Comparison of ENCODE assay signal across 7 mouse cellular contexts in genomic region chr6:30081339-30081738, GRCm38 (mm10). TPM values are rescaled to one million over a fixed set of nuclear protein-coding genes. Genes with fewer than 3 reads are reported as not detected.
DNase-seq lines count a peak whose midpoint lies in the region; ATAC-seq and TF ChIP-seq lines count a peak whose summit lies in the region.

No protein-coding gene starts in this region.

- dilution Hi-C loops in CH12.LX (cut with MboI; ENCODE audit: extremely low pct_ligation_motif_present, extremely low pct_unique_long_range_greater_than_20kb, low sequenced_read_pairs) = no loop called here

- TF ChIP-seq EP300 in CH12.LX (IDR thresholded peaks at IDR 0.05; ENCODE audit: low read length) = no peak

- WGBS in intestine, postnatal 0 days = 68% methylated on average over 3 of the region's 3 CpGs
- WGBS in intestine, embryonic 16.5 days = 70% methylated on average over 3 of the region's 3 CpGs

- peak; percentile 65 for TF ChIP-seq CTCF in intestine, postnatal 0 days (IDR thresholded peaks at IDR 0.05; ENCODE audit: low read depth)
- peak in 1 of 2 experiments; percentile 54; a peak in 2 of 4 replicates for TF ChIP-seq CTCF in CH12.LX (conservative IDR thresholded peaks at IDR 0.05 in 1 of 2, IDR thresholded peaks at IDR 0.05 in 1 of 2; ENCODE audit: low read depth in 2 of 2, low read length in 2 of 2)

- no peak for DNase-seq in CH12.LX (ENCODE audit: extremely low read depth)
- peak; percentile 75 for DNase-seq in brain, adult 2 months (ENCODE audit: low read depth, low spot score)
- peak; percentile 39 for DNase-seq in induced T-regulatory cell, adult 2 months (ENCODE audit: low read depth)
- DNase-seq in retina, postnatal 1 day = peak; percentile 37

- no peak overlapping the region for H3K9ac ChIP-seq in intestine, postnatal 0 days (ENCODE audit: low read depth, low read length)
- H3K9ac ChIP-seq in intestine, embryonic 16.5 days (ENCODE audit: low read depth, low read length) = no peak overlapping the region
- no peak overlapping the region for H3K9ac ChIP-seq in CH12.LX (ENCODE audit: insufficient read depth, low read depth)

- in situ Hi-C loops in CH12.LX (cut with MboI; ENCODE audit: low pct_ligation_motif_present, low pct_unique_long_range_greater_than_20kb, low sequenced_read_pairs) = no loop called here

- H3K36me3 ChIP-seq in intestine, postnatal 0 days (ENCODE audit: control insufficient read depth, insufficient read depth) = no peaks in the 10 kb centered on the region
- H3K36me3 ChIP-seq in intestine, embryonic 16.5 days (ENCODE audit: control insufficient read depth, insufficient read depth, low read length) = no peaks in the 10 kb centered on the region
- peaks cover 0 to 9% of the 10 kb centered on the region in 2 experiments for H3K36me3 ChIP-seq in CH12.LX (replicated peaks in 1 of 2; ENCODE audit: control insufficient read depth in 1 of 2, insufficient read depth in 1 of 2, low read length in 1 of 2)

- H3K79me2 ChIP-seq in CH12.LX (replicated peaks; ENCODE audit: control insufficient read depth, extremely low read depth, insufficient read depth, poor library complexity, severe bottlenecking) = peaks cover 35% of the 10 kb centered on the region

- TF ChIP-seq RAD21 in CH12.LX (IDR thresholded peaks at IDR 0.05; ENCODE audit: low read depth, low read length) = peak; percentile 58

- no peaks in the 10 kb centered on the region for H3K4me1 ChIP-seq in intestine, postnatal 0 days (replicated peaks; ENCODE audit: control insufficient read depth, insufficient read depth, low read length)
- H3K4me1 ChIP-seq in intestine, embryonic 16.5 days (ENCODE audit: control insufficient read depth, insufficient read depth, low read length) = peaks cover 5% of the 10 kb centered on the region; the same call in 1 of the 2 replicates
- peaks cover 3 to 74% of the 10 kb centered on the region in 2 experiments; a peak in 3 of 4 replicates for H3K4me1 ChIP-seq in CH12.LX (ENCODE audit: control insufficient read depth in 1 of 2, insufficient read depth in 2 of 2)

- no peak for TF ChIP-seq POLR2A in CH12.LX (IDR thresholded peaks at IDR 0.05; ENCODE audit: low read depth, low read length)

- no peaks in the 10 kb centered on the region for H3K9me3 ChIP-seq in intestine, postnatal 0 days (ENCODE audit: control insufficient read depth)
- H3K9me3 ChIP-seq in intestine, embryonic 16.5 days (ENCODE audit: control insufficient read depth, low read length) = no peaks in the 10 kb centered on the region
- no peaks in the 10 kb centered on the region for H3K9me3 ChIP-seq in CH12.LX (replicated peaks; ENCODE audit: low read length)

- H3K4me3 ChIP-seq in intestine, postnatal 0 days (ENCODE audit: low read depth, low read length) = no peak overlapping the region
- H3K4me3 ChIP-seq in intestine, embryonic 16.5 days (ENCODE audit: low read length) = no peak overlapping the region
- no peak overlapping the region for H3K4me3 ChIP-seq in CH12.LX (replicated peaks in 1 of 3; ENCODE audit: low read depth in 2 of 3, low read length in 2 of 3, poor library complexity in 1 of 3)

- H3K27ac ChIP-seq in intestine, postnatal 0 days (ENCODE audit: low read depth, low read length) = no peak overlapping the region
- no peak overlapping the region for H3K27ac ChIP-seq in intestine, embryonic 16.5 days (ENCODE audit: low read length)
- H3K27ac ChIP-seq in CH12.LX (ENCODE audit: insufficient read depth, low read depth) = no peak overlapping the region

- H3K4me2 ChIP-seq in intestine, postnatal 0 days (replicated peaks; ENCODE audit: low read depth) = no peak overlapping the region
- no peak overlapping the region for H3K4me2 ChIP-seq in intestine, embryonic 16.5 days (ENCODE audit: low read depth, low read length)
- no peak overlapping the region for H3K4me2 ChIP-seq in CH12.LX (ENCODE audit: insufficient read depth, low read depth, poor library complexity, severe bottlenecking)

- H3K27me3 ChIP-seq in intestine, postnatal 0 days (replicated peaks; ENCODE audit: control insufficient read depth, insufficient read depth, low read length) = no peaks in the 10 kb centered on the region
- H3K27me3 ChIP-seq in intestine, embryonic 16.5 days (replicated peaks; ENCODE audit: control insufficient read depth, insufficient read depth, low read length) = no peaks in the 10 kb centered on the region
- H3K27me3 ChIP-seq in CH12.LX (replicated peaks) = no peaks in the 10 kb centered on the region

- ATAC-seq in intestine, postnatal 0 days = no peak
- no peak for ATAC-seq in intestine, embryonic 16.5 days
- no peak for ATAC-seq in megakaryocyte-erythroid progenitor cell, adult 5-6 weeks (replicated peaks; ENCODE audit: low FRiP score, low TSS enrichment, poor library complexity, severe bottlenecking)

TF ChIP-seq in CH12.LX, 34 proteins besides CTCF, POLR2A, EP300 and RAD21:
- TF ChIP-seq TBP (conservative IDR thresholded peaks at IDR 0.05; ENCODE audit: low read depth, low read length) (no peak), CHD2 (IDR thresholded peaks at IDR 0.05; ENCODE audit: low read length) (no peak), SMC3 (IDR thresholded peaks at IDR 0.05; ENCODE audit: low read depth, low read length) (peak; percentile 29; the same call in 1 of the 2 replicates), USF1 (IDR thresholded peaks at IDR 0.05; ENCODE audit: low read depth, low read length) (no peak), SIN3A (IDR thresholded peaks at IDR 0.05; ENCODE audit: low read length) (no peak)

RNA-seq across cellular contexts. Expression of gene Nrf1, which starts 33.6 kb away (rescaled TPM):
- 14.0 and 14.6 TPM in 2 replicates for polyA plus RNA-seq in intestine, postnatal 0 days (2015; fragmentation: Nextera tagmentation; extraction: Ambion mirVana)
- polyA plus RNA-seq in intestine, embryonic 16.5 days (2015; fragmentation: Nextera tagmentation; extraction: Ambion mirVana) = 37.0 and 42.7 TPM in 2 replicates
- total RNA-seq in CH12.LX (2012; rRNA removed) (51.3 and 58.8 TPM in 2 replicates), CH12.LX (2014; rRNA removed) (62.9 and 74.6 TPM in 2 replicates)
- 41.3 and 43.6 TPM in 2 replicates for polyA plus RNA-seq in CH12.LX (2012; ENCODE audit: insufficient read length, low read depth)
- 75.5 and 77.6 TPM in 2 replicates for total RNA-seq in megakaryocyte-erythroid progenitor cell, adult 5-6 weeks (2014; fragmentation: Nextera tagmentation)
- 58.9 and 85.1 TPM in 2 replicates for total RNA-seq in megakaryocyte-erythroid progenitor cell, adult 5-6 weeks (2017)
